Mouse (Mus musculus) adrenal gland, adult 2 months (tissue): ENCODE measurements around the gene Srpx2. TPM values are rescaled to one million over a fixed set of nuclear protein-coding genes. Genes with fewer than 3 reads are reported as not detected.

Source experiments
- polyA plus RNA-seq: library from polyadenylated mRNA; depleted of rRNA; stranded (reverse); fragments of >200 nt; gene quantifications from 2 replicates; pipeline ENCODE4 v1.2.3, GENCODE M21; 2012; rRNA removed
- total RNA-seq, 2 experiments: library from RNA; stranded (reverse); gene quantifications; 2 replicates each; pipeline ENCODE4 v1.2.3; 2021

Srpx2 gene
- total and polyA plus RNA-seq, 3 experiments = 2.8 to 3.8 (median 3.7) TPM

Other genes starting within 250 kb of the Srpx2 start
- 1 to 10 TPM; 6.1 to 8.0 TPM for gene Pcdh19, start 219.4 kb upstream of the Srpx2 start, total RNA-seq
- gene Pcdh19, start 219.4 kb upstream of the Srpx2 start, polyA plus RNA-seq = 1.2 and 1.6 TPM in 2 replicates
- under 1 TPM in 1 of 2 experiments, not detected in 1; 0.48 TPM for gene Tnmd, start 57.4 kb upstream of the Srpx2 start, total RNA-seq
- not detected in 2 replicates for gene Tnmd, start 57.4 kb upstream of the Srpx2 start, polyA plus RNA-seq
- gene Tspan6, start 10.0 kb upstream of the Srpx2 start, total RNA-seq = 10 to 100 TPM; 27.7 to 33.6 TPM
- gene Tspan6, start 10.0 kb upstream of the Srpx2 start, polyA plus RNA-seq = 2.4 and 3.3 TPM in 2 replicates
- gene Sytl4, start 73.4 kb downstream of the Srpx2 start, total RNA-seq = 10 to 100 TPM; 12.7 to 16.0 TPM
- 0.73 and 0.96 TPM in 2 replicates for gene Sytl4, start 73.4 kb downstream of the Srpx2 start, polyA plus RNA-seq
- 10 to 100 TPM; 30.8 to 38.0 TPM for gene Cstf2, start 150.8 kb downstream of the Srpx2 start, total RNA-seq
- gene Cstf2, start 150.8 kb downstream of the Srpx2 start, polyA plus RNA-seq = 10.0 and 23.7 TPM in 2 replicates